Mouse (Mus musculus) frontal cortex, adult 2 months (tissue): ENCODE data around the gene Madcam1. TPM values are rescaled to one million over a fixed set of nuclear protein-coding genes. Genes with fewer than 3 reads are reported as not detected.

ENCODE experiments used
- DNase-seq, 2 experiments: peaks; one replicate each; pipeline ENCODE4 v3.0.0; 2022; ENCODE audit warnings: low spot score in 1 of 2; ENCODE audit errors: extremely low spot score in 1 of 2
- polyA plus RNA-seq: library from polyadenylated mRNA; depleted of rRNA; stranded (reverse); fragments of >200 nt; gene quantifications from 2 replicates; pipeline ENCODE4 v1.2.3, GENCODE M21; 2012

The Madcam1 gene
- polyA plus RNA-seq, 1 experiment: not detected

DNA sequence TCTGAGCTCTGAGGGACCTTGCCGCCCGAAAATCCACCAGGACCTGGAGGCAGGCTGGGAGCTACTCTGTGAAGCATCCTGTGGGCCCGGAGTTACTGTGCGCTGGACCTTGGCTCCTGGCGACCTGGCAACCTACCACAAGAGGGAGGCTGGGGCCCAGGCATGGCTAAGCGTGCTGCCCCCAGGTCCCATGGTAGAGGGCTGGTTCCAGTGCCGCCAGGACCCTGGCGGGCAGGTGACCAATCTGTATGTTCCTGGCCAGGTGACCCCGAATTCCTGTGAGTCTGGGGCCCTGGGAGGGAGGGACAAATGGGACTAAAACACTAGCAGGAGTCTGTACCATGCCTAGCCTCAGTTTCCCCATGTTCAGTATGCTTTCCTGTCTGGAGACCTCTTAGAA, 2.1 kb downstream of the Madcam1 start:
- DNase-seq: no peak

- no peak for DNase-seq
Observed at GRCm38 (mm10) chr10:79668076-79668475, 3.7 kb downstream of the Madcam1 start.

DNA sequence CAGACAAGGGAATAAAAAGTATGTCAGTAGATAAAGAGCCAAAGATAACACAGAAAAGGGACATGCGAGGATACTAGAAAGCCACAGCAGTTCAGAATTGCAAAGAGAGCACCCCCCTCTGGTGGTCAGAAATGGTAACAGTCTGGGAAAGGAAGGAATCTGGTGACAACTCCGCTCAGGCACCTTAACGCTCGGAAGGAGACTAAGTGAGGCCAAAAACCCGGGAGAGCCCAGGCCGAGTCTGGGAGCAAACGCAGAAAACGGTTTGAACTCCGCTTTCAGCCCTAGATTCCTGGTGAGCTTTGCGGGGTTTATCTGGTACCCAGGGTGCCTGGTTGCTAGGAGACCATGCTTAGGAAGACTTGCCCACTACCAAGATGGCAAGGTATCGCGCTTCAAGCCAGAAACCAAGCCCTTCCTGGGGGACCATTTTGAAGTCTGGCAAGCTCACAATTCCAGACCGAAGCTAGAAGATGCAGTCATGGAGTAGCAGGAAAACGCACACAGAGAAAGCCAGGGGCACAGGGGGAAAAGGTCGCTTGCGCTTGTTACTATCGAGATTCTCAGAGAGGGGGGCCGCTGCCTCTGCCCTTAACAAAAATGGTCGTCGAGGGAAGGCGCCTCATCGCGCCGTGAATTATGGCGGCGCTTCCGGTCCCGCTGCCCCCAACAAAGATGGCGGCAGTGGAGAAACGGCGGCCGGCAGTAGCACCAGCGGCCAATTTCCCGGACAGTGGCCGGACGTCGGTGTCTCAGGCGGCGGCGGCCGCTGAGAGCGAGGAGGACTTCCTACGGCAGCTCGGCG, 4.6 kb downstream of the Madcam1 start, which contains the start of gene Tpgs1:
TSS of gene Tpgs1 (plus strand) at position 599 of the 805 bp plus-strand sequence.
- peak; percentile 89 to 97 for DNase-seq

GRCm38 (mm10) chr10:79669576-79670057, 5.3 kb downstream of the Madcam1 start:
- DNase-seq: peak in 1 of 2 experiments; percentile 84

DNA sequence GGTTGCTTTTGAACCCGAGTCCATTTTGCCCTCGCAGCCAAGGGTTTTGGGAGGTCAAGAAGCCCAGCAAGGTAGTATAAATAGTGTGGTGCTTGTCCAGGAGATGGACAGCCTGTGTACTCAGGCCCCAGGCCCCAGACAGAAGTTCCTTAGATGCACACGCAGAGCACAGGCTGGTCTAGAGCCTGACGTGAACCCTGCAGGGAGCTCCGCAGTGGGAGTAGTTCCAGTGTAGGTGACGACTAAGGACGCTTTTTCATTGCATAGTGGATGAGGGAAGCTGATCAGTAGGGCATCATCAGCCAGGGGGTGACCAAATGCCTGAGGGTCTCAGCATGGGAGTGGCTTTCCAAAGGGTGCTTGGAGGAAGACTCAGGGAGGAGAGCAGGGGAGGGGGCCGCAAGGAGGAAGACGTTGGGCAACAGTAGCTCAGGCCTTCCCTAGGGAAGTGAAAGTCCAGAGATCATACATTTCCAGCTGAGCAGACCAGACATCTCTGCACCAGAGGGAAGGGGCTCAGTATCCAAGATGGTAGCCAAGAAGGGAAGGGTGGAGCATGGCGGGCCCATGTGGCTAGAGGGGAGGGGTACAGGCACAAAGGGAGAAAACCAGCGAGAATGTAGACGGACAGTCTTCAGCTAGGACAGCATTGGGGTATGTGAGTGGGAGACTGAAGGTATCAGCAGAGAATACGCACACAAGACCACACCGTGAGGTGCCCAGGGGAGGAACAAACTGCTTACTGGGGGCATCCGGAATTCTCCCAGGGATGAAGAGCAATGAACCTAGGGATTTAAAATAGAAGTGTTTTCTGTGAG, 5.9 kb downstream of the Madcam1 start:
- DNase-seq: no peak

DNA sequence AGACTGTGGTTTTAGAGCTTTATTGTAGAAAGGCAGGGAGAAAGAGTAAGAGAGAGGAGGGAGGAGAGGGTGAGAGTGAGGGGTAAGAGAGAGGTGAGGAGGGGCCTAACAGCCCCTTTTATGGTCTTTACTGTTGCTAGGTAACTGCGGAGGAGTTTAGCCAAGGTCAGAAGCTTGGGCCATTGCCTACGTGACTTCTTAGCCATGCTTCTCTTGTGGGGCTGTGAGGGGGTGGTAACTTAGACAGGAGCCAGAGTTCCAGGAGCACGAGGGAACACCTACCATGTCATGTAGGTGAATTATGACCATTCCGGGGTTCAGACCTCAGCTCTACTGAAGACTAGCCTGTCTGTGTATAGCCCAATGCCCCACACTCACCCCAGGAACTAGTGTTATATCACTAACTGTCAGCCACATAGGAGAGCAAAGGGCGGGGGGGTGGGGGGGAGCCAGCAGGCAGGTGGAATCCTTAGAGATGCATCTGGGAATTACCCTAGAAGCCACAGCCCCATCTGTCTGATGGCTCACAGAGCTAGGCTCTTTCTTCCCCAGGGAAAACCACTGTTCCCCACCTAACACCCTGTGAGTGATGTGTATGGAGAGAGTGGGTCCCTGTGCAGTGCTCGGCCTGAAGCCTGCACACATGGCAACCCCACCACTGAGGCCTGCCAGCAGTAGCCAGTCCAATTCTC, 7.2 kb downstream of the Madcam1 start:
- no peak for DNase-seq

GRCm38 (mm10) chr10:79672088-79672455, 7.7 kb downstream of the Madcam1 start:
- DNase-seq: no peak

GRCm38 (mm10) chr10:79673054-79673453, 8.7 kb downstream of the Madcam1 start:
- DNase-seq: no peak

DNA sequence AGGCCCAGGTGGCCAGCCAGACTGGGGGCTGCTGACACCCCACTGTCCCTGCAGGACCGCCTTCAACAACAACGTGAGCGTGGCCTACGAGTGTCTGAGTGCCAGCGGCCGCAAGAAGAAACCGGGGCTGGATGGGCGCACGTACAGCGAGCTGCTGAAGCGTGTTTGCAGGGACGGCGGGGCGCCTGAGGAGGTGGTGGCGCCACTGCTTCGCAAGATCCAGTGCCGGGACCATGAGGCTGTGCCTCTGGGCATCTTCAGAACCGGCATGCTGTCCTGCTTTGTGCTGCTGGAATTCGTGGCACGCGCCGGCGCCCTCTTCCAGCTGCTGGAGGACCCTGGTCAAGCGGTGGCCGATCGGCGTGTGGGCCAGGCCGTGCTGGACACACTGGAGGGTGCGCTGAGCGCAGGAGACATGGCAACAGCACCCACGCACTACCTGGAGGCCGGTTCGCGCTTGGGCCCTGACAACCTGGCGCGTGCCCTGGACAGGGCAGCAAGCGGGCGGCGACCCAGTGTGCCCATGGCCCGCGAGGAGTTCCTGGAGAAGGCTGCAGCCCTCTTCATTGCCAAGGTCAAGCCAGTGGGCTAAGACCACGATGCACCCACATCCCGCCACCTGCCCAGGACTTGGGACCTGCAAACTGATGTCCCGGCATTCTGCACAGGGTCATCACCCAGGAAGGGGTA, 11.1 kb downstream of the Madcam1 start:
- DNase-seq: no peak

- no peak for DNase-seq
Observed at GRCm38 (mm10) chr10:79680606-79681495, 16.5 kb downstream of the Madcam1 start.

DNA sequence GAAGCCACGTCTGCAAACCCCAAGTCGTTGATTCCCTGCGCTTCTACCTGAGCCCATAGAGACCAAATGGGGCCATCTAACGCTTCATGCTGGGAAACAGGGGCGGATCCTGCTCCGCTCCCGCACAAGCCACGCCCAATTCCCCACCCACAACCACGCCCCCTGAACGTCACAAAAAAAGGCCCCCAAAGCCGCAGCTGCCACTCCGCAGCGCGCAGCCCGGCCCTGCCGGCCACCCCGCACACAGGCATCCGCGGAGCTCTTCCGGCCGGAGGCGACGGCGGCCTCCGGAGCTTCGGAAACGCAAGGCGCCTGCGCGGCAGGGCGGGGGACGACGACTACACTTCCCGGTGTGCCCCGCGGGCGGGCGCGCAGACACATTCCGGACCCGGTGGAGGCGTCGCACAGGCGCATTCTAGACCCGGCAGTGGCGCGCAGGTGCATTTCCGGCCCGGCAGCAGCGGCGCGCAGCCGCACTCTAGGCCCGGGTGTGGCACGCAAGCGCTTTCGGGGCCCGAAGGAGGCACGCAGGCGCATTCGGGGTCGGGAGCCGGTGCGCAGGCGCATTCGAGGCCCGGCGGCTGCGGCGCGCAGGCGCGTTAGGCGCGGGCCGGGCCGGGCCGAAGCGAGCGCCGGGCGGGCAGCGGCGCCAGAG, 17.4 kb downstream of the Madcam1 start, which contains the start of gene Cdc34:
TSS of gene Cdc34 (plus strand) at position 605 of the 655 bp plus-strand sequence.
- peak; percentile 98 to 100 for DNase-seq

- no peak for DNase-seq
Observed at GRCm38 (mm10) chr10:79682551-79682915, 18.2 kb downstream of the Madcam1 start.

DNA sequence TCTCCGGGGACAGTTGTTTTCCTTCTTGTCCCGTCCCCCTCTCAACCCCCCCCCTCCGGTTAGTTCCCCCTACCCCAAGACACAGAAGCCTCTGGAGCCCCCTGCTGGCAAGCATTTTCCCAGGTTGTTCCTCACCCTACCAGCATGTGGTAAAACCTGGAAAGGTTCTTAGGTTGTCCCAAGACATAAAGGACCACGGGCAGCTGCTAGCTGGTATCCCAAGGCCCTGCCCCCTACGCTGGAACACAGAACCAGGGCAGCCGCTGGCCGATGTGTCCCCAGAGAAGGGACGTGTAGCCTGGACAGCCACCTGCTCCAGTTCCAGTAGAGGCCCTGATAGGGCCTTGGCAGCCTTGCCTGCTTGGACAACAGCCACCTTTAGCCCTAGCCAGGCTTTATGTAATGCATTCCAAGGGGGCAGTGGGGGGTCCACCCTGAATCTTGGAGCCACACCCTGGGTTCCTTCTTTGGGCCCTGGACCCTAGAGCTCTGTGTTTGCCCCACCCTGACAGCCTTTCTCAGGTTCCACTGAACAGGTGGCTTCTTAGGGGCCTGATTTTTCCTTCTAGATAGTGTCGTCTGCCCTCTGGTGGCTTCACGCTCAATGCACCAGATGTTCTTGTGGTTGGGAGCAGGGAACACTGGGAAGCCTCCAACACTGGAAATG, 18.7 kb downstream of the Madcam1 start:
- peak in 1 of 2 experiments; percentile 61 for DNase-seq

DNA sequence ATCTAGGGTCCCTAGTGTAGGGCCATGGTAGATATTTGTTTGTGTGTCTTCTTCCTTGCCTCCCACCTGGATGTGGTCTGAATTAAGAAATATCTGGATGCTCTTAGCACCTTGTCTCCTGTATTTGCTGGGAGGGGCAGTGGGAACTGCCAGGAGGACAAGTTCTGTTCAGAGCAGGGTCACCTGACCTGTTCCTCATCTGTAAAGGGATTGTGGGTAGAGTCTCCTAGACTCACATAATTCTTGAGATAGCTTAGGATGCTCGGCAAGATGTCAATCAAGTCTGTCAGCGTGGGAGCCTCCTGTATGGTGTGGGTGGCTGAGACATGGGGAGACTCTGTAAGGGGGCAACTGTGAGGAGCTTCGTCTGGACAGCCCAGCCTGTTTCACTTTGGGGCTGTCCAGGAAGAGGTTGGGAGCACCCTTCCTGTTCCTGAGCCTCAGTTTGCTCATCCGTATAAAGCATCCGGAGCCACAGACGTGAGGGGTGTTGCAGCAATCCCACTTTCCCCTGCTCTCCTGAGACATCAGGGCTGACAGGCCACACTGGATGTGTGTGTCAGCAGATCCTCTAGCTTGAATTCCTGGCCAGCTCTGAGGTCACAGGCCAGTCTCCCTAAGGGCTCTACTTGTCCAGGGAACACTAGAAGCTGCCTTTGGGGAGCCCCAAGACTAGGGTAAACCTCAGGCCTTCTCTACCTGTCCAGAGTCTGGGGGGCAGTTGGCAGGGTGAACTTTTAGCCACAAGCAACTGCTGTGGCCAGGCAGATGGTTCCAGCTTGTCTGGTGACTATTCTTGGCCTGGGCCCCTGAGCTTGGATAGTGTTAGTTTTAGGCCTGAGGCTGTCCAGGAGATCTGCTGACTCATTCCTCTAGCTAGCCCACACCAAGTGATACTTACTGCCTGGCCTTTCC, 19.6 kb downstream of the Madcam1 start:
- no peak for DNase-seq

DNA sequence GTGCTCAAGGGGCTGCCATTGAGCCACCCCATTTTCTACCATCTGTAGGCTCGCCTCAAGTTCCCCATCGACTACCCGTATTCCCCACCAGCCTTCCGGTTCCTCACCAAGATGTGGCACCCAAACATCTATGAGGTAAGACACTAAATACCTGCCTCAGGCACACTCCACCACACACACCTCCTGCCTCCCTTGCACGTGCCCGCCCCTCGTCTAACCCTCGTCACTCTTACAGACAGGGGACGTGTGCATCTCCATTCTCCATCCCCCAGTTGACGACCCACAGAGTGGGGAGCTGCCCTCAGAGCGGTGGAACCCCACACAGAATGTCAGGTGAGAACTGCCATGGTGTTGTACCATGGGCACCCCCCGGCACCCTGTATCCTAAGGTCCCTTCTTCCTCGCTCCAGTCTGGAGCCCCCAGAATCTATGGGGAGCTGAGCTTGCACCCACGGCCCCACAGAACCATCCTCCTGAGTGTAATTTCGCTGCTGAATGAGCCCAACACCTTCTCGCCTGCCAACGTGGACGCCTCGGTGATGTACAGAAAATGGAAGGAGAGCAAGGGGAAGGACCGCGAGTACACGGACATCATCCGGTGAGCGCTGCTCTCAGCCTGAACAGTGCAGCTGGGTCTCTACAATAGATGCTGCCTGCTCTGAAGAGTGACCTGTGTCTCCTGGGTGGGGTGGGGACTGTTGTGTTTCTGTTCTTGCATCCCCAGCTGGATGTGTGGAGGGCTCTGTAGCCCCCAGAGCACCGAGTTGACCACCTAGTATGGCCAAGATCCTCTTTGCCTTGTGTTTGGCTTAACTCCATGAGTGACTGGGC, 20.6 kb downstream of the Madcam1 start:
- no peak for DNase-seq

DNA sequence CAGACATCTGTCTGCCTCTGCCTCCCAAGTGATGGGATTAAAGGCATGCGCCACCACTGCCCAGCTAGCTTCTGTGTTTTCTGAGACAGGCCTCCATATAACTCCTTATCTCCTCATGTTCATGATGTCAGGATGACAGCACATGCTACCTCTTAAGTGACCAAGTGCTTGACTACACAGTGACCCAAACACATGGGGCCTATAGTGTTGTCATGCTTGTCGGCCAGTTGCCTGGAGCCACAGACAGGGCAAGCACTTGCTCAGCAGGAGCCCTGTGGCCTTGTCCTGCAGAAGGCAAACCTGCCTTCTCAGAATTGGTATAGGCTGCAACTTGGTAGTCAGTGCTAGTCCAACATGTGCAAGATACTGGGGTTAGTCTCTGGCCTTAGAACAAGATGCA, 21.9 kb downstream of the Madcam1 start:
- DNase-seq: no peak
